Mouse (Mus musculus) heart, embryonic 11.5 days (tissue): ENCODE measurements at regions not wholly inside any gene's neighbourhood (a gene's known extent, or its start where the extent isn't known, plus 50 kb on each side); places are given as distances from the start of the nearest gene placed in this dataset.

ENCODE experiments used
- ATAC-seq: fragments of 200-750 bp; cut with Nextera tagmentation; replicated peaks from 2 replicates; pipeline ENCODE4 v1.8.0; 2017; ENCODE audit warnings: moderate library complexity; ENCODE audit not compliant: insufficient number of reproducible peaks, low FRiP score, low TSS enrichment
- H3K27ac ChIP-seq: fragments of 300-500 bp; sonication (generic); 2 replicates; pipeline ENCODE4 v1.5.1; 2014; ENCODE audit warnings: mild to moderate bottlenecking, low read depth, low read length
- H3K27me3 ChIP-seq: fragments of 300-500 bp; sonication (generic); 2 replicates; pipeline ENCODE4 v1.6.1; 2014; ENCODE audit warnings: mild to moderate bottlenecking, low read length, mixed read lengths; ENCODE audit not compliant: control insufficient read depth, insufficient read depth
- H3K36me3 ChIP-seq: fragments of 300-500 bp; sonication (generic); 2 replicates; pipeline ENCODE4 v1.6.1; 2014; ENCODE audit warnings: mild to moderate bottlenecking, low read length, moderate library complexity, mixed read lengths; ENCODE audit not compliant: control insufficient read depth, insufficient read depth
- H3K4me1 ChIP-seq: fragments of 300-500 bp; sonication (generic); 2 replicates; pipeline ENCODE4 v1.6.1; 2014; ENCODE audit warnings: low read length; ENCODE audit not compliant: control insufficient read depth, insufficient read depth
- H3K4me2 ChIP-seq: fragments of 300-500 bp; sonication (generic); 2 replicates; pipeline ENCODE4 v1.6.1; 2014; ENCODE audit warnings: mild to moderate bottlenecking, moderate library complexity
- H3K4me3 ChIP-seq: fragments of 300-500 bp; sonication (generic); 2 replicates; pipeline ENCODE4 v1.5.1; 2014; ENCODE audit warnings: low read depth, low read length
- H3K9ac ChIP-seq: fragments of 300-500 bp; sonication (generic); 2 replicates; pipeline ENCODE4 v1.6.1; 2014; ENCODE audit warnings: mild to moderate bottlenecking, low read depth, low read length, moderate library complexity
- H3K9me3 ChIP-seq: fragments of 300-500 bp; sonication (generic); replicated peaks from 2 replicates; pipeline ENCODE4 v1.6.1; 2016; ENCODE audit warnings: low read length; ENCODE audit not compliant: control insufficient read depth
- WGBS: fragments of 180-500 bp; shearing (Covaris S2); extraction: QIAGEN DNeasy Blood & Tissue Kit; methylation state at CpG from one replicate; pipeline ENCODE4 v1.1.7; 2014; ENCODE audit not compliant: insufficient replicate concordance; 5-methylcytosine and 5-hydroxymethylcytosine counted together

- no peak for ATAC-seq
- WGBS = 67% methylated on average over 2 of the region's 2 CpGs
- Histone ChIP-seq H3K4me3 (no peak overlapping the region), H3K4me1 (no peaks in the 10 kb centered on the region), H3K9me3 (no peaks in the 10 kb centered on the region), H3K4me2 (no peak overlapping the region), H3K27me3 (no peaks in the 10 kb centered on the region), H3K9ac (no peak overlapping the region), H3K27ac (no peak overlapping the region), H3K36me3 (no peaks in the 10 kb centered on the region)
These were observed 163.9 kb upstream of the Sall1 start for GRCm38 (mm10) chr8:89207891-89208290.

- ATAC-seq = no peak
These were observed 158.6 kb upstream of the Sall1 start for GRCm38 (mm10) chr8:89202484-89203096.

GRCm38 (mm10) chr8:89200301-89200700 is 156.3 kb upstream of the Sall1 start:
- no peaks in the 10 kb centered on the region for H3K36me3 ChIP-seq
- H3K27me3 ChIP-seq = no peaks in the 10 kb centered on the region
- no peak overlapping the region for H3K4me3 ChIP-seq
- H3K27ac ChIP-seq = no peak overlapping the region
- no peak overlapping the region for H3K9ac ChIP-seq
- no peak for ATAC-seq
- no peaks in the 10 kb centered on the region for H3K4me1 ChIP-seq
- 76% methylated on average over 2 of the region's 2 CpGs for WGBS
- H3K4me2 ChIP-seq = no peak overlapping the region
- no peaks in the 10 kb centered on the region for H3K9me3 ChIP-seq

More at GRCm38 (mm10) chr8:89202484-89203096, 158.6 kb upstream of the Sall1 start:
- no peaks in the 10 kb centered on the region for H3K27me3 ChIP-seq
- H3K9me3 ChIP-seq = no peaks in the 10 kb centered on the region
- H3K4me3 ChIP-seq = no peak overlapping the region
- 86% methylated on average over 5 of the region's 5 CpGs for WGBS
- H3K36me3 ChIP-seq = no peaks in the 10 kb centered on the region
- H3K9ac ChIP-seq = no peak overlapping the region
- H3K4me1 ChIP-seq = no peaks in the 10 kb centered on the region
- no peak overlapping the region for H3K27ac ChIP-seq
- no peak overlapping the region for H3K4me2 ChIP-seq

GRCm38 (mm10) chr8:89185314-89185713 is 141.4 kb upstream of the Sall1 start:
- H3K27ac ChIP-seq = no peak overlapping the region
- H3K27me3 ChIP-seq = 0 out of 2 replicates have a peak, but pooled peaks cover 4% of the 10 kb centered on the region
- no peaks in the 10 kb centered on the region for H3K9me3 ChIP-seq
- ATAC-seq = no peak
- no peak overlapping the region for H3K9ac ChIP-seq
- H3K4me1 ChIP-seq = no peaks in the 10 kb centered on the region
- H3K4me3 ChIP-seq = no peak overlapping the region
- H3K36me3 ChIP-seq = no peaks in the 10 kb centered on the region
- 47% methylated on average over 17 of the region's 17 CpGs for WGBS
- H3K4me2 ChIP-seq = no peak overlapping the region

- Histone ChIP-seq H3K4me1 (no peaks in the 10 kb centered on the region), H3K36me3 (no peaks in the 10 kb centered on the region), H3K27ac (no peak overlapping the region), H3K4me2 (no peak overlapping the region), H3K27me3 (no peaks in the 10 kb centered on the region), H3K9ac (no peak overlapping the region), H3K9me3 (no peaks in the 10 kb centered on the region), H3K4me3 (no peak overlapping the region)
- WGBS = 76% methylated on average over 7 of the region's 7 CpGs
- no peak for ATAC-seq
These were observed 131.7 kb upstream of the Sall1 start for GRCm38 (mm10) chr8:89175631-89176030.

- Histone ChIP-seq H3K9ac (no peak overlapping the region), H3K4me1 (no peaks in the 10 kb centered on the region), H3K9me3 (no peaks in the 10 kb centered on the region), H3K27ac (no peak overlapping the region), H3K4me2 (no peak overlapping the region), H3K4me3 (no peak overlapping the region), H3K27me3 (no peaks in the 10 kb centered on the region), H3K36me3 (no peaks in the 10 kb centered on the region)
- 75% methylated on average over 5 of the region's 5 CpGs for WGBS
- no peak for ATAC-seq
These were observed 127.6 kb upstream of the Sall1 start for GRCm38 (mm10) chr8:89171561-89171960.

- H3K9ac ChIP-seq = no peak overlapping the region
- H3K27ac ChIP-seq = no peak overlapping the region
- WGBS = 46% methylated on average over 7 of the region's 7 CpGs
- no peaks in the 10 kb centered on the region for H3K4me1 ChIP-seq
- no peak overlapping the region for H3K4me2 ChIP-seq
- no peak for ATAC-seq
- H3K36me3 ChIP-seq = no peaks in the 10 kb centered on the region
- no peak overlapping the region for H3K4me3 ChIP-seq
- H3K9me3 ChIP-seq = no peaks in the 10 kb centered on the region
- no peaks in the 10 kb centered on the region for H3K27me3 ChIP-seq
These were observed 125.5 kb upstream of the Sall1 start for GRCm38 (mm10) chr8:89169484-89169883.

GRCm38 (mm10) chr8:89167026-89167425 is 123.1 kb upstream of the Sall1 start:
- ATAC-seq = no peak
- WGBS = 69% methylated on average over 4 of the region's 4 CpGs

GRCm38 (mm10) chr8:89156909-89157308 is 112.9 kb upstream of the Sall1 start:
- no peak overlapping the region for H3K4me3 ChIP-seq
- no peak for ATAC-seq
- no peaks in the 10 kb centered on the region for H3K36me3 ChIP-seq
- no peak overlapping the region for H3K9ac ChIP-seq
- 86% methylated on average over 1 of the region's 1 CpGs for whole genome bisulfite sequencing
- H3K4me2 ChIP-seq = no peak overlapping the region
- no peaks in the 10 kb centered on the region for H3K4me1 ChIP-seq
- no peaks in the 10 kb centered on the region for H3K27me3 ChIP-seq
- no peaks in the 10 kb centered on the region for H3K9me3 ChIP-seq
- H3K27ac ChIP-seq = no peak overlapping the region

More at GRCm38 (mm10) chr8:89167026-89167425, 123.1 kb upstream of the Sall1 start:
- Histone ChIP-seq H3K4me2 (no peak overlapping the region), H3K4me3 (no peak overlapping the region), H3K27me3 (no peaks in the 10 kb centered on the region), H3K4me1 (no peaks in the 10 kb centered on the region), H3K9ac (no peak overlapping the region), H3K9me3 (no peaks in the 10 kb centered on the region), H3K36me3 (no peaks in the 10 kb centered on the region), H3K27ac (no peak overlapping the region)
